Mouse (Mus musculus) spleen, postnatal 10 days (tissue): ENCODE results near the gene Slc22a20.
A peak's percentile ranks its signal among the peaks of the same experiment; 100 is the strongest.

ENCODE experiments used
- DNase-seq, 2 experiments: peaks; one replicate each; pipeline ENCODE4 v3.0.0; 2021 to 2022; ENCODE audit warnings: low spot score in 2 of 2

Slc22a20 gene

GRCm38 (mm10) chr19:5989585-5989984 is 3.6 kb upstream of the Slc22a20 start:
- no peak for DNase-seq

GRCm38 (mm10) chr19:5988815-5989452 is 3.0 kb upstream of the Slc22a20 start:
- DNase-seq: peak; percentile 57 to 85

DNA sequence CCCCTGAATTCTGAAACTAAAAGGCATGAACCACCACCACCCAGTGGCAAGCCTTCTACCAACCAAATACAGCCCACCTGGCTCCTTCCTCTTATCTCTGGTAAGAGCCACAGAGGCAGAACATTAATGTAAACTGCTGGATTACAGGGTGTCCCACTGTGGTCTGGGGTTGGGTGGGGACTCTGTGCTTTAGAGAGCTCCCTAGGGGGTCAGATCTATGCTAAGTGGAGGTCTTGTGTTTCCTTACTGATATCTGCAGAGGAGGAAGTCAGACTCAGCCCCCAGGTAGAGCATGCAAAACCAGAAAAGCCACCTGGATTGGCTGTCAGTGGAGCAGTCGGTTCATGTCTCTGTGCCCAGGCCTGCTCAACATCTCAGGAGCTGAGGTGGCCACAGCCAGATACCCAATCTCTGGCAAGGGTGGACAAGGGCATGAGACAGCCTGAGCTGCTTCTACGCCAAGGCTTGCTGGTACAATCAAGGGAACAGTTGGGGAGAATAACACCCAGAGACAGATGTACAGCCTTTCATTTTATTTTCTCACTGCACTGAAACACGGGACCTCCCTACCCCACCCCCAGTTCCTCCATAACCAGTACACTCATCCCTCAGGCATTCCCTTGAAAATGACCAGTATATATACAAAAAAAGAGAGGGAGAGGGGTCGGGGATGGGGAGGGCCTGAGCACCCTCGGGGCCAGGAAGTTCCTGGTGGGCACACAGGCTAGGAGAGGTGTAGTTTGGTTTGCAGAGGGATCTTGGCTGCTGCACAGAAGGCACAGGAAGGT is 2.3 kb upstream of the Slc22a20 start:
- DNase-seq: peak in 1 of 2 experiments; percentile 39

- no peak for DNase-seq
These were observed 5.5 kb downstream of the Slc22a20 start for GRCm38 (mm10) chr19:5980477-5980876.

- DNase-seq: no peak
These were observed 8.2 kb downstream of the Slc22a20 start for GRCm38 (mm10) chr19:5977717-5978116.

GRCm38 (mm10) chr19:5975676-5976075 is 10.3 kb downstream of the Slc22a20 start:
- DNase-seq: no peak

DNA sequence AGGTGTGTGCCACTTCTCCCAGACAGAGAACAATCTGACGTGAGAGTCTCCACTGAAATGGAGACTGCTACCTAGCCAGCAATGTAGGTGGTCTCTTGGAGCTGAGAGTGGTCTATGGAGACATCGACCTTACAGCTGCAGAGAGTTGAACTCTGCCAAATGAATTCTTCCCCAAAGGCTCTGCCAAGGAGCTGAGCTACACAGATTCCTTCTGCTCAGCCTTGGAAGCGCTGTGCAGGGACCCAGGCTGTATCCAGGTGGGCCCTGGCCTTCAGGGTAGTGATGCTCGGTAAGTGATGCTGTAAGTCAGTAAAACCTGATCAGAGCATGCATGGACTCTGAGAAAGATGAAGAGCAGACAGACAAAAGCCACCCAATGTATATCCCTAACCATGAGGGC is 10.8 kb downstream of the Slc22a20 start:
- no peak for DNase-seq

GRCm38 (mm10) chr19:5967664-5968063 is 18.3 kb downstream of the Slc22a20 start:
- DNase-seq: no peak

DNA sequence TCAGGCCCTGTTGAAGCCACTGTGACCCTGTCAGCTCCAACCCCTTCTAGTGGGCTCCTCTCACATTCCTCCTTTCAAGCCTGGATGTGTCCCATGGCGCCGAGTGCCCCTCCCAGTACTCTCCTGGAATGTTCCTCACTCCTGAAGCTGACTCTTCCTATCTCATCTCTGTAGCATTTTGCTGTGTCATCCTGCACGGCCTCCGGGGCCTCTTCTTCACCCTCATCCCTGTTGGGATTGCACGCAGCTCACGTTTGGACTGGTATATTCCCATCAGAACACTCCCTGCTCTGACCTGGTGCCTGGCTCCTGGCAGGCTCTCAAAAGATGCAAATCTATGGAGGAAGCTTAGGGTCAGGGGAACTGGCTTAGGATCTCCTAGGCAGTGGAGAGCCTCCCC is 19.2 kb downstream of the Slc22a20 start:
- peak; percentile 55 to 66 for DNase-seq

GRCm38 (mm10) chr19:5965910-5966309 is 20.0 kb downstream of the Slc22a20 start:
- no peak for DNase-seq

- peak; percentile 75 to 90 for DNase-seq
These were observed 20.7 kb downstream of the Slc22a20 start for GRCm38 (mm10) chr19:5965280-5965679.

GRCm38 (mm10) chr19:5964804-5965203 is 21.1 kb downstream of the Slc22a20 start:
- DNase-seq: no peak

- DNase-seq: peak; percentile 89 to 93
These were observed 21.9 kb downstream of the Slc22a20 start, which contains the start of gene Pola2 for GRCm38 (mm10) chr19:5963883-5964562. Gene Pola2 (minus strand): TSS chr19:5964202.

DNA sequence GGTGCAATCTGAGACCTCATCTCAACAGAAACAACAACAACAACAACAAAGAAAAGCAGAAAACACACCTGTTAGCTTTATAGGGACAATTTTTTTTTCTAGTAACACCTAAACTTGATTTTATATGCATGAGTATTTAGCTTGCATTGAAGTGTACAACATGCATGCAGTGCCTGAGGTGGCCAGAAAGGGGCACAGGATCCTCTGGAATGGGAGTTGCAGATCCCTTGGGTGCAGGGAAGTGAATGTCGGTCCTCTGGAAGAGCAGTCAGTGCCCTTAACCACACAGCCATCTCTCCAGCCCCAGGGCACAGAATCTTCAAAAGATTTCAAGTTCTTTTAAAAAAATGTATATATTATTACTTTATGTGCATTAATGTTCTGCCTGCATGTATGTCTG is 23.3 kb downstream of the Slc22a20 start:
- no peak for DNase-seq

GRCm38 (mm10) chr19:5957371-5957770 is 28.6 kb downstream of the Slc22a20 start:
- DNase-seq: no peak

DNA sequence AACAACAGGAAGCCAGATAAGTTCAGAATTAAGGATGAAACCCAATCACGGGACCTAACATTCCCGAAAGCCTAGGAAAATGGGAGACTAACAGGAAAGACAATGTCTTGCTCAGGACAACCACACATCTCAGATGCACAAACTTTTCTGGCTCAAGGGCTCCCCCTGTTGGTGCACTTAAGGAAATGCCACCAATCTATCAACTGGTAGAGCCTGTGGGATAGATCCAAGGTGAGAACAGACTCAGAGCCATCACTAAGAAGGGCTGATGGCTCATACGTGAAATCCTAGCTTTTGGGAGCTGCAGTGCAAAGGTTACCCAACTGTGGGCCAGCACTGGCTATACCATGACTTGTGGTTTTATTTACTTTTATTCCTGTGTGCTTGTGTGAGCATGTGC is 29.3 kb downstream of the Slc22a20 start:
- peak; percentile 69 to 87 for DNase-seq

DNA sequence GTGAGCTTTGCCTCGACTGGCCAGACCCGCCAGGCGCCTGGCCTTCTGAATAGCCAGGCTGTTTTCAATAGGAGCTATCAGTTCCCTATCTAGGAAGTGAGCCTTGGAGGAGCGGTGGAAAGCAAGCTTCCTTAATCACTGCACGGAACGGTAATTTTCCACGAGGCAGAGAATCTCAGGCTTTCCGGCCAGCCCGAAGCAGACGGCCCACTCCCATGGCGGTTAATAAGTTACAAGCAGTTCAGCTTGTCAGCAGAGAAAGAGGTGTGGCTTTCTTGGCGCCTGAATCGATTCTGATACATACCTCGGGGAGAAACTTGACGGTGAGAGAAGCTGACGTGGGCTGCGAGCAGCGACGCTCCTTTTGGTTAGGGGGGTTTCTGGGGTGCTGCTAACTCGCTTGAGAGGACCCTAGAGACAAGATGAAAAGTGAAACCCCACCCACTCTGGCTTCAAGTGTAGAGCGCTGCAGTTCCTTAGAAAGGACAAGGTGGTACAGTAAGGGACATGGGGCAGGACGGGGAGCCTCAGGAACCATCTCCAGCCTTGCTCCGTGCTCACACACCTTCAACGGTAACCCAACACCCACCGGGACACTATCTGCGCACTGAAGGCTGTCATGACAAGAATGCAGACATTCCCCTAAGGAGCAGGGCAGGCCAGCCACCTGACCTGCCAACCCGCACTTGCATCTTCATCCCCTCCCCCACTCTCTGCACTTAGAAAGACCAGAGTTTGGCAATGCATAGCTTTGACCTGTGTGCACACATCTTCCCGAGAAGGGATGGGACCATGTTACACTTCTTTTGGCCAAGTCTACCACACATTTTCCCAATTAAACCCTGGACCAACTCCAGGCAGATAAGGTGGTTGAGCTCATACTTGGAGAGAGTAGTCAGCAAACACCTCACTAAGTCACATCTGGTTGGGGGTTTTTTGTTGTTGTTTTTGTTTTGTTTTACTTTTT is 30.0 kb downstream of the Slc22a20 start:
- DNase-seq: no peak

- DNase-seq: no peak
These were observed 31.0 kb downstream of the Slc22a20 start for GRCm38 (mm10) chr19:5954936-5955335.

DNA sequence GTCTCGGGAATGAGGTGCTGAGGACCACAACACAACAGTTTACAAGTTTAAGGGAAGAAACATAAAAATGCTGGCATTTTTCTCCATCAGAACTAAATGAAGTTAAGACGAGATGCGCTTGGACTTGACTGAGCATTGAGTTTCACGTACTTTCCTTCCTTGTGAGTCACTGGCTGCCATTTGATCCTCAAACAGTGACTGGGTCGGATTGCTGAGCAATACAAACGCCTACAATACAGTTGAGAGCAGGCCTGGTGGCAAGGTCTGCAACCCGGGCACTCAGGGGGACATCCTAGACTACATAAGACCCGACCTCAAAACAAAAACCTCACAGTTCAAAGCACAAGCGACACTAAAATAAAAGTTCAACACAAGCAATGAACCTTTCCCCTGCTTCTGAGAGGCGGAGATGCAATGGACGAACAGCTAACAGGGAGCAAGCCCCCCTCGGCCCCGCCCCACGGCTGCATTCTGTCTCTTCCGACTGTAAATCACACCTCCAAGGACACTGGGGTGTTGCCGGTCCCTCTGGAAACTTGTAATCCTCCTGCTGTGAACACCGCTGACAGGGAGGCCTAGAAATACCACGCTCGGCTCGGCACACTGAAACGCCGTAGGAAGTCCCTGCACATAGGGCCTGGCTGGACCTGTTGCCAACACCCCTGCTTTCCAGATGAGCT is 31.8 kb downstream of the Slc22a20 start:
- no peak for DNase-seq

DNA sequence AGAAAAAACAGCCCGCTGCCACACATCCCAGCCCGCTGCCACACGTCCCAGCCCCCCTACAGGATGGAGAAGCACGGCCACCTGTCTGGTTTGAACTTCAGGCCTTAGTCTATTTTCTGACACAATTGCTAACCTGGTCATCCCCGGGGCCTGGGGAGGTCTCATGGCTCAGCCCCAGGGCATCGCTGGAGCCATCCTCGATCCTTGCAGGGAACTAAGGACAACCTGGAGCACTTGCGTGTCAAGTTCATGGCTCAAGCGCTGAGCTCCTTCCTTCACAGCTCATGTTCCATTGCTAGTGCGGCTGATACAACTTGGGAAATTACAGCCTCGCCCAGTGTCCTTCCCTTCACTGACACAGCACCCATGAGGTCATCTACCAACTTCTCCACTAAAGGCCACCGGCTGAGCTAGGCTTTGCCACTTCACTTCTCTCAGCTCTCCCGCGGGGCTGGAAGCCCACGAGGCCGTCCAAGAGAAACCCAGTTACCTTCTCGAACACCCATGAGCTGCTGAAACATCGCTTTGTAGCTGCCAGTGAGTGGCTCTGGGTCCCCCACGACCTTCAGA is 32.7 kb downstream of the Slc22a20 start:
- no peak for DNase-seq
